Mouse (Mus musculus): ENCODE measurements around the gene Srgn. TPM values are rescaled to one million over a fixed set of nuclear protein-coding genes. Genes with fewer than 3 reads are reported as not detected.

The Srgn gene
- polyA plus RNA-seq, 1 experiment from 2014 or later, result 11.5 TPM

- Histone ChIP-seq H3K27ac (no peak overlapping the region), H3K4me3 (no peak overlapping the region), H3K27me3 (no peaks in the 10 kb centered on the region), H3K9ac (no peak overlapping the region), H3K36me3 (no peaks in the 10 kb centered on the region), H3K9me3 (no peaks in the 10 kb centered on the region), H3K4me2 (no peak overlapping the region), H3K4me1 (no peaks in the 10 kb centered on the region)
- ATAC-seq (ENCODE audit: insufficient number of reproducible peaks, insufficient read depth, low FRiP score, low TSS enrichment, low read depth), result no peak
These were observed 18.5 kb upstream of the Srgn start for GRCm38 (mm10) chr10:62545759-62546158.

GRCm38 (mm10) chr10:62544316-62544715 lies 17.1 kb upstream of the Srgn start:
- no peaks in the 10 kb centered on the region for H3K9me3 ChIP-seq
- no peak overlapping the region for H3K4me3 ChIP-seq
- no peak overlapping the region for H3K27ac ChIP-seq
- no peak for ATAC-seq (ENCODE audit: insufficient number of reproducible peaks, insufficient read depth, low FRiP score, low TSS enrichment, low read depth)
- H3K27me3 ChIP-seq, result no peaks in the 10 kb centered on the region
- H3K4me1 ChIP-seq, result no peaks in the 10 kb centered on the region
- WGBS, result 91% methylated on average over 4 of the region's 4 CpGs
- H3K9ac ChIP-seq, result no peak overlapping the region
- no peaks in the 10 kb centered on the region for H3K36me3 ChIP-seq
- no peak overlapping the region for H3K4me2 ChIP-seq

DNA sequence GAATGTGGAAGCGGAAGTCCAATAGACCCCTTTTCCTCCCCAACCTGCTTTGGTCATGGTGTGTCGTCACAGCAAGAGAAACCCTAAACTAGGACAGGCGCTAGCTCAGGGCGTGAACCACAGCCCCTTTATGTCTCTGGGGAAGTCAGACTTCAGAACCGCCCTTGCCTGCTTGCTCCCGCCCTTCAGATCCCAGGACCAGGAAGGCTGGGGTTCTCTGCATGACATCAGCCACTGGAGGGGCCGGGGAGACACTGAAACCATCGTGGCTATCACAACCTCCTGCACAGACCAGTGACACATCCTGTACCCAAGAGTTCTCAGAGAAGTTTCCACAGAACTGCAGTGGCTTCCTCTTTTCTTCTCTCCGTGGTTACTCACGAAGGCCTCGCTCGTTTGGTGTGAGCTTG lies 16.2 kb upstream of the Srgn start:
- Histone ChIP-seq H3K27ac (no peak overlapping the region), H3K4me3 (no peak overlapping the region), H3K4me1 (no peaks in the 10 kb centered on the region), H3K36me3 (no peaks in the 10 kb centered on the region), H3K9ac (no peak overlapping the region), H3K9me3 (no peaks in the 10 kb centered on the region), H3K4me2 (no peak overlapping the region), H3K27me3 (no peaks in the 10 kb centered on the region)
- no peak for ATAC-seq (ENCODE audit: insufficient number of reproducible peaks, insufficient read depth, low FRiP score, low TSS enrichment, low read depth)
- WGBS, result 80% methylated on average over 12 of the region's 12 CpGs

- no peaks in the 10 kb centered on the region for H3K9me3 ChIP-seq
- H3K4me1 ChIP-seq, result no peaks in the 10 kb centered on the region
- ATAC-seq (ENCODE audit: insufficient number of reproducible peaks, insufficient read depth, low FRiP score, low TSS enrichment, low read depth), result no peak
- H3K4me2 ChIP-seq, result no peak overlapping the region
- no peak overlapping the region for H3K4me3 ChIP-seq
- H3K36me3 ChIP-seq, result no peaks in the 10 kb centered on the region
- WGBS, result 95% methylated on average over 8 of the region's 8 CpGs
- no peak overlapping the region for H3K27ac ChIP-seq
- H3K9ac ChIP-seq, result no peak overlapping the region
- no peaks in the 10 kb centered on the region for H3K27me3 ChIP-seq
These were observed 15.7 kb upstream of the Srgn start for GRCm38 (mm10) chr10:62542928-62543327.

DNA sequence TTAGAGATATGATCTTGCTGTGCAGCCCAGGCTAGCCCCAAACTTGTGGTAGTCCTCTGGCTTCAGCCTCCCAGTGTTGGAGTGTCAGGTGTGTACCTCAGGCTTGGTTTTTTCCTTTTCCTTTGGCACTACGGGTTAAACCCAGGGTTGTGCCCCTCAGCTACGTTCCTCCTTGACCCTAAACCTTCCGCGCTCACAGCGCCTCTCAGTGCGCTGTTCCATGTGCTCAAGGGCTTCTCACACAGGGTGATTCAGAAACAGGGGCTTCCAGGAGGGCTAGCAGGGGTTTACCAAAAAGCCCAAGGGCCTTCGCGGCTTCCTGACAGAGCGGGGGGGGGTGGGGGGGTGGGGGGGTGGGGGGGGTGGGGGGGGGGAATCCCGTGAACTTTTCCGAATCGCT lies 15.3 kb upstream of the Srgn start:
- ATAC-seq (ENCODE audit: insufficient number of reproducible peaks, insufficient read depth, low FRiP score, low TSS enrichment, low read depth), result no peak
- no peak overlapping the region for H3K9ac ChIP-seq
- no peaks in the 10 kb centered on the region for H3K4me1 ChIP-seq
- no peaks in the 10 kb centered on the region for H3K27me3 ChIP-seq
- no peak overlapping the region for H3K27ac ChIP-seq
- no peaks in the 10 kb centered on the region for H3K9me3 ChIP-seq
- H3K4me2 ChIP-seq, result no peak overlapping the region
- WGBS, result 92% methylated on average over 12 of the region's 12 CpGs
- no peaks in the 10 kb centered on the region for H3K36me3 ChIP-seq
- H3K4me3 ChIP-seq, result no peak overlapping the region

DNA sequence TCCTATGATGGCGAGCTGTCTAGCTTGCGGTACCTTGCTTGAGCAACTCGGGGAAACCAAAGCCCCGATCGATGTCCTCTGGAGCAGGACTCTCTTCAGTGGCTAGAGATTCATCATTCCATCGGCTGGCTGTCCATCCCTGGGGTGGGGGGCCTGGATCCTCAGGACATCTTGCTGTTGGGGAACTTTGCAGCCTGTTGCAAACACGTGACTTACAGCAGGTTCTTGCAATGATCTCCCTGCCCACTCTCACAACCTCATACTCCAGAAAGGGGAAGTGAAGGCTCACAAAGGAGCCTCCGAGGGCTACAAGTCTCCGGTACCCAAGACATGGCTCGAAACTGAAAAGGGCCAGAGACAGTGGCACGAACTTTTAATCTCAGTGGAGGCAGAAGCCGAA lies 14.2 kb upstream of the Srgn start:
- H3K4me3 ChIP-seq, result no peak overlapping the region
- ATAC-seq (ENCODE audit: insufficient number of reproducible peaks, insufficient read depth, low FRiP score, low TSS enrichment, low read depth), result no peak
- H3K4me1 ChIP-seq, result no peaks in the 10 kb centered on the region
- H3K27me3 ChIP-seq, result no peaks in the 10 kb centered on the region
- no peak overlapping the region for H3K4me2 ChIP-seq
- no peaks in the 10 kb centered on the region for H3K9me3 ChIP-seq
- no peak overlapping the region for H3K9ac ChIP-seq
- no peaks in the 10 kb centered on the region for H3K36me3 ChIP-seq
- WGBS, result 94% methylated on average over 12 of the region's 12 CpGs
- no peak overlapping the region for H3K27ac ChIP-seq

DNA sequence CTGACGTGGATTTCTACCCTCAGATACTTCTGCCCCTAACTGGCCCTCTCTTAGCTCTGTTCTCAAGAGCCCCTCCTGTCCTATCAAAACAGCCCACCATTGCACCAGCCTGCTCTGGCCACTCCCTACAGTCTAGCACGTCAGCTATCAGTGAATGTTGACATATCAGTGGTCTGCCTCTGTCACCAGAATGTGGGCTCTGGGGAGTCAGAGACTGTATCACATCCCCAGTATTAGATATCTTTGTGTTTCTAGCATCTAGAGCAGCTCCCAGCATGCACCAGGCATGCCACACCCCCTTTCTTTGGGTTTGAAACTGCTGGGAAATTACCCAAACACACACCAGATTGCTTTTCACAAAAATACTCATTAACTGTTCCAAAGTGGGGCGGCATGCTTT lies 13.5 kb upstream of the Srgn start:
- WGBS, result 60% methylated on average over 3 of the region's 3 CpGs
- H3K36me3 ChIP-seq, result no peaks in the 10 kb centered on the region
- H3K9me3 ChIP-seq, result no peaks in the 10 kb centered on the region
- H3K4me1 ChIP-seq, result no peaks in the 10 kb centered on the region
- no peak overlapping the region for H3K4me2 ChIP-seq
- H3K4me3 ChIP-seq, result no peak overlapping the region
- H3K27ac ChIP-seq, result no peak overlapping the region
- no peak for ATAC-seq (ENCODE audit: insufficient number of reproducible peaks, insufficient read depth, low FRiP score, low TSS enrichment, low read depth)
- no peaks in the 10 kb centered on the region for H3K27me3 ChIP-seq
- H3K9ac ChIP-seq, result no peak overlapping the region

DNA sequence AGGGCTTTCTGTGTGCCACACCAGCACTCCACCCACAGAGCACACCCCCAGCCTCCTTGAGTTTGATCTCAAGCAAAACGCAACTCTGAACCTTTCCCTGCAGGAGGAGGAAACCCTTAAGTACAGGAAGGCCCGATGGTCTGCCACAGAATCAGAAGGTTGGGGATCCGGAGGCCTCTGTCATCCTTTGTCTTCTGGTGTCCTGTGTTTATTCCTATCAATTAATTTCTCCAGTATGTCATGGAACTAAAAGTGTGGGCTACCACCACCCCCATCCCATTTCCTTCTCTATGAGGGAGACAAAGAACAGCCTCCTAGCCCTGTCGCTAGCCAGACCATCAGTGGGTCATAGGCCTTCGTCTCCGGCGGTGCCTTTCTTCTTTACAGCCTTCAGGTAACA lies 7.3 kb upstream of the Srgn start:
- Histone ChIP-seq H3K27me3 (no peaks in the 10 kb centered on the region), H3K27ac (no peak overlapping the region), H3K9me3 (no peaks in the 10 kb centered on the region), H3K4me3 (no peak overlapping the region), H3K4me1 (no peaks in the 10 kb centered on the region), H3K9ac (no peak overlapping the region), H3K36me3 (no peaks in the 10 kb centered on the region), H3K4me2 (no peak overlapping the region)
- ATAC-seq (ENCODE audit: insufficient number of reproducible peaks, insufficient read depth, low FRiP score, low TSS enrichment, low read depth), result no peak
- 89% methylated on average over 7 of the region's 7 CpGs for WGBS

DNA sequence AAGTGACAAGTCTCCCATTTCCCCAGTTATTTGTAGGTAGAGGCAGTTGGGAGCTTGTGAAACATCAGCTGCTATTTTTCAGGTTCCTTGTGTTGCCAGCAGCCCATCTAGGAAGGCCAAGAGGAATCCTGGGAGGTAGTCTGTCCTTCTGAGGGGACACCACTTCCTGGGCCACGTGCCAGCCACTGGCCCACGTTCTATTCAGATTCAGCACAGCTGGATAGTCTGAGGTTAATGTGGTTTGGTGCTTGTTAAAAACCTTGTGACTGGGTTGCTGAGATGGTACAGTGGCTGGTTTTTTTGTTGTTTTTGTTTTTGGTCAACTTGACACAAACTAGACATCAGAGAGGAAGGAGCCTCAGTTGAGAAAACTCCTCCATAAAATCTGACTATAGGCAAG lies 5.6 kb upstream of the Srgn start:
- Histone ChIP-seq H3K4me3 (no peak overlapping the region), H3K9ac (no peak overlapping the region), H3K27me3 (no peaks in the 10 kb centered on the region), H3K36me3 (no peaks in the 10 kb centered on the region), H3K9me3 (no peaks in the 10 kb centered on the region), H3K4me1 (no peaks in the 10 kb centered on the region), H3K4me2 (no peak overlapping the region), H3K27ac (no peak overlapping the region)
- no peak for ATAC-seq (ENCODE audit: insufficient number of reproducible peaks, insufficient read depth, low FRiP score, low TSS enrichment, low read depth)
- 49% methylated on average over 2 of the region's 2 CpGs for WGBS

DNA sequence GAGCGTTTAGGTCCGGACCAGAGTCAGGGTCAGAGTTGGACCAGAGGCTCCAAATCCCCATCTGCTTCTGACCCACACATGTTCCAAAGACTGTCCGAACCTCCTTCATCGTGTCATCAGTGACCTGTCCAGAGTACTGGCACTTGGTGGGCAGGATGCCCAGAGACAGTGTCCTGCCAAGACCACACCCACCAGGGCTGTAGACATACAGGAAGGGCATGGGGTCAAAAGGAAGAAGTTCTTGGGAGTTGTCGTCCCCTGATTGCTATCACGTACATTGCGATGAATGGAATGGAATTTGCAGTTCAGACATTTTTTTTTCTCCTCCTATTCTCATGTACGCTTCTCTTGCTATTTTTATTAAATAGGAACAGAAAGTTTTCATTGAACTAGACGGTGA lies 2.9 kb upstream of the Srgn start:
- no peak overlapping the region for H3K9ac ChIP-seq
- no peaks in the 10 kb centered on the region for H3K27me3 ChIP-seq
- H3K36me3 ChIP-seq, result no peaks in the 10 kb centered on the region
- H3K4me3 ChIP-seq, result no peak overlapping the region
- ATAC-seq (ENCODE audit: insufficient number of reproducible peaks, insufficient read depth, low FRiP score, low TSS enrichment, low read depth), result no peak
- 80% methylated on average over 9 of the region's 9 CpGs for WGBS
- no peaks in the 10 kb centered on the region for H3K9me3 ChIP-seq
- no peaks in the 10 kb centered on the region for H3K4me1 ChIP-seq
- H3K27ac ChIP-seq, result no peak overlapping the region
- H3K4me2 ChIP-seq, result no peak overlapping the region

DNA sequence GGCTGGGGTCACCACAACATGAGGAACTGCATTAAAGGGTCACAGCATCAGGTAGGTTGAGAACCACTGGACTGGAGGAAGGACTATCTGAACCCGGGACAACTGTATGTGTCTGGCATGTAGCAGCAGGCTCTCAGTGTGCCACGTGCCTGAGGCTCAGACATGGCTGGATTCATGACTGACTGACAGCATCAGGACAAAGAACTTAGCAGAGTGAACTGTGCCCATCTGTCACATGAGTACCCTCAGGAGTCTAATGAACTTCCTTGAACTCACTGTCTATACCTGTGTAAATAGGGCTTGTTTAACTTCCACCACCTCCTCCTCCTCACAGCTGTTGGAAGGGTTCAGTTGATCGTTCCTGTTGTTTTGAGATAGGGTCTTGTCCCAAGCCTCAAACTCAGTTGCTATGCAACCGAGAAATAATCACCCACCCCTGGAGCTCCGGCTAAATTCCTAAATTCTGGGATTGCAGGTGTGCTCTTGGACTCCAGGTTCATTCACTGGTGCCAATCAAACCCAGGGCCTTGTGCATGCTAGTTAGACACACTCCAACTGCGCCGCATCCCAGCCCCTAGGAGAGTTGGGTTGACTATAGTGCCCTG lies 4.8 kb downstream of the Srgn start:
- ATAC-seq (ENCODE audit: insufficient number of reproducible peaks, insufficient read depth, low FRiP score, low TSS enrichment, low read depth), result no peak
- WGBS, result 71% methylated on average over 7 of the region's 7 CpGs
- Histone ChIP-seq H3K9ac (no peak overlapping the region), H3K4me3 (no peak overlapping the region), H3K4me1 (no peaks in the 10 kb centered on the region), H3K9me3 (no peaks in the 10 kb centered on the region), H3K27ac (no peak overlapping the region), H3K4me2 (no peak overlapping the region), H3K36me3 (no peaks in the 10 kb centered on the region), H3K27me3 (no peaks in the 10 kb centered on the region)

- Histone ChIP-seq H3K27me3 (no peaks in the 10 kb centered on the region), H3K4me2 (no peak overlapping the region), H3K9ac (no peak overlapping the region), H3K4me1 (no peaks in the 10 kb centered on the region), H3K4me3 (no peak overlapping the region), H3K9me3 (no peaks in the 10 kb centered on the region), H3K36me3 (no peaks in the 10 kb centered on the region), H3K27ac (no peak overlapping the region)
- 64% methylated on average over 4 of the region's 4 CpGs for WGBS
- no peak for ATAC-seq (ENCODE audit: insufficient number of reproducible peaks, insufficient read depth, low FRiP score, low TSS enrichment, low read depth)
These were observed 5.5 kb downstream of the Srgn start for GRCm38 (mm10) chr10:62521763-62522162.

- WGBS, result 64% methylated on average over 2 of the region's 2 CpGs
- H3K4me3 ChIP-seq, result no peak overlapping the region
- no peak overlapping the region for H3K27ac ChIP-seq
- no peaks in the 10 kb centered on the region for H3K4me1 ChIP-seq
- no peak for ATAC-seq (ENCODE audit: insufficient number of reproducible peaks, insufficient read depth, low FRiP score, low TSS enrichment, low read depth)
- H3K36me3 ChIP-seq, result no peaks in the 10 kb centered on the region
- no peak overlapping the region for H3K9ac ChIP-seq
- H3K27me3 ChIP-seq, result no peaks in the 10 kb centered on the region
- no peaks in the 10 kb centered on the region for H3K9me3 ChIP-seq
- H3K4me2 ChIP-seq, result no peak overlapping the region
These were observed 6.3 kb downstream of the Srgn start for GRCm38 (mm10) chr10:62520911-62521310.
